Mouse (Mus musculus): ENCODE results near the gene Sirt1.

Gene Sirt1

GRCm38 (mm10) chr10:63327091-63327490 lies 54.4 kb downstream of the Sirt1 start:
- peak; percentile 62 for DNase-seq (ENCODE audit: low read depth)

GRCm38 (mm10) chr10:63313726-63314125 lies 67.8 kb downstream of the Sirt1 start:
- no peak for DNase-seq (ENCODE audit: low read depth)

- peak; percentile 88 for DNase-seq (ENCODE audit: low read depth)
These were observed 72.7 kb downstream of the Sirt1 start for GRCm38 (mm10) chr10:63308582-63309366.

GRCm38 (mm10) chr10:63302356-63302755 lies 79.1 kb downstream of the Sirt1 start:
- DNase-seq (ENCODE audit: low read depth): peak; percentile 33

GRCm38 (mm10) chr10:63282846-63283245 lies 98.7 kb downstream of the Sirt1 start:
- no peak for DNase-seq (ENCODE audit: low read depth)

GRCm38 (mm10) chr10:63282417-63282816 lies 99.1 kb downstream of the Sirt1 start:
- no peak for DNase-seq (ENCODE audit: low read depth)

- DNase-seq (ENCODE audit: low read depth): no peak
These were observed 101.7 kb downstream of the Sirt1 start for GRCm38 (mm10) chr10:63279851-63280250.

- no peak for DNase-seq (ENCODE audit: low read depth)
These were observed 104.5 kb downstream of the Sirt1 start for GRCm38 (mm10) chr10:63277010-63277409.

GRCm38 (mm10) chr10:63272868-63273267 lies 108.6 kb downstream of the Sirt1 start:
- DNase-seq (ENCODE audit: low read depth): no peak

GRCm38 (mm10) chr10:63272401-63272800 lies 109.1 kb downstream of the Sirt1 start:
- DNase-seq (ENCODE audit: low read depth): no peak

Measured in NIH3T3 (cell line).